Mouse (Mus musculus) hindbrain, embryonic 16.5 days (tissue): ENCODE data around the gene Zfp653. TPM values are rescaled to one million over a fixed set of nuclear protein-coding genes. Genes with fewer than 3 reads are reported as not detected.

Experiments
- ATAC-seq: fragments of 200-750 bp; cut with Nextera tagmentation; 2 replicates; pipeline ENCODE4 v1.8.0; 2017; ENCODE audit warnings: moderate TSS enrichment, moderate library complexity
- H3K27ac ChIP-seq: fragments of 300-500 bp; sonication (generic); 2 replicates; pipeline ENCODE4 v1.5.1; 2014; ENCODE audit warnings: low read depth, mild to moderate bottlenecking, control low read depth, low read length, moderate library complexity
- H3K27me3 ChIP-seq: fragments of 300-500 bp; sonication (generic); replicated peaks from 2 replicates; pipeline ENCODE4 v1.6.1; 2014; ENCODE audit warnings: low read length; ENCODE audit not compliant: control insufficient read depth, insufficient read depth
- H3K36me3 ChIP-seq: fragments of 300-500 bp; sonication (generic); 2 replicates; pipeline ENCODE4 v1.6.1; 2014; ENCODE audit warnings: mild to moderate bottlenecking, low read length, moderate library complexity, mixed read lengths; ENCODE audit not compliant: control insufficient read depth, insufficient read depth
- H3K4me1 ChIP-seq: fragments of 300-500 bp; sonication (generic); 2 replicates; pipeline ENCODE4 v1.6.1; 2014; ENCODE audit warnings: low read depth, low read length; ENCODE audit not compliant: control insufficient read depth, insufficient read depth
- H3K4me2 ChIP-seq: fragments of 300-500 bp; sonication (generic); 2 replicates; pipeline ENCODE4 v1.6.1; 2014; ENCODE audit warnings: mild to moderate bottlenecking, low read length, control low read depth, moderate library complexity
- H3K4me3 ChIP-seq: fragments of 300-500 bp; sonication (generic); 2 replicates; pipeline ENCODE4 v1.5.1; 2014; ENCODE audit warnings: mild to moderate bottlenecking, low read length, control low read depth, moderate library complexity
- H3K9ac ChIP-seq: fragments of 300-500 bp; sonication (generic); 2 replicates; pipeline ENCODE4 v1.6.1; 2014; ENCODE audit warnings: low read depth, mild to moderate bottlenecking, control low read depth, low read length, moderate library complexity
- H3K9me3 ChIP-seq: fragments of 300-500 bp; sonication (generic); 2 replicates; pipeline ENCODE4 v1.6.1; 2014; ENCODE audit warnings: mild to moderate bottlenecking, low read length, moderate library complexity; ENCODE audit not compliant: control insufficient read depth
- WGBS: fragments of 180-500 bp; shearing (Covaris S2); extraction: QIAGEN DNeasy Blood & Tissue Kit; methylation state at CpG from one replicate; pipeline ENCODE4 v1.1.7; 2014; 5-methylcytosine and 5-hydroxymethylcytosine counted together
- microRNA-seq: library from miRNA; unstranded; fragments of <30 nt; microRNA quantifications from one replicate; pipeline ENCODE4, GENCODE M21; 2017
- polyA plus RNA-seq: library from polyadenylated mRNA; unstranded; fragments of >200 nt; fragmentation: Nextera tagmentation; extraction: Ambion mirVana; gene quantifications from 2 replicates; pipeline ENCODE4 v1.2.1, GENCODE M21; 2015

The Zfp653 gene
- polyA plus RNA-seq, 1 experiment from 2014 or later, result 16.6 TPM

DNA sequence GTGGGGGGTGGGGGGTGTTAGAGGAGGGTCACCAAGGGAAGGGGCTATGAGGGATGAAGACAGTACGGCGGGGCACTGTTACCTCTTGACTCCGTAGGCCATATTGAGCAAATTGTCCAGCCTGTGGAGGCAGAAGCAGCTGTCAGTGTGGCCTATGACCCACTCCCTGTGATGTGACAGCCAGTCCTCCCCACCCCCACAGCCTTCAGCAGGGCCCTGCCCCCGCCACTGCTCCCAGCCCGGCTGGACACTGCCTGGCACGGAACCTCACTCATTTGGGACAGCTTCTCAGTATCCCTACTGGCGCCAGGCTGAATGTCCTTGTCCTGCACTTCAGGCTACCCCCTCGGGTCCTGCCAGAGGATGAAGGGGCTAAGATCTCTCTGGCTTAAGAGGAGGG, 46.6 kb downstream of the Zfp653 start:
- H3K27ac ChIP-seq, result no peak overlapping the region
- no peaks in the 10 kb centered on the region for H3K4me1 ChIP-seq
- H3K36me3 ChIP-seq, result peaks cover 26% of the 10 kb centered on the region
- no peak overlapping the region for H3K4me3 ChIP-seq
- H3K4me2 ChIP-seq, result no peak overlapping the region
- H3K9me3 ChIP-seq, result no peaks in the 10 kb centered on the region
- no peaks in the 10 kb centered on the region for H3K27me3 ChIP-seq
- H3K9ac ChIP-seq, result no peak overlapping the region
- 46% methylated on average over 8 of the region's 8 CpGs for WGBS
- ATAC-seq, result no peak

DNA sequence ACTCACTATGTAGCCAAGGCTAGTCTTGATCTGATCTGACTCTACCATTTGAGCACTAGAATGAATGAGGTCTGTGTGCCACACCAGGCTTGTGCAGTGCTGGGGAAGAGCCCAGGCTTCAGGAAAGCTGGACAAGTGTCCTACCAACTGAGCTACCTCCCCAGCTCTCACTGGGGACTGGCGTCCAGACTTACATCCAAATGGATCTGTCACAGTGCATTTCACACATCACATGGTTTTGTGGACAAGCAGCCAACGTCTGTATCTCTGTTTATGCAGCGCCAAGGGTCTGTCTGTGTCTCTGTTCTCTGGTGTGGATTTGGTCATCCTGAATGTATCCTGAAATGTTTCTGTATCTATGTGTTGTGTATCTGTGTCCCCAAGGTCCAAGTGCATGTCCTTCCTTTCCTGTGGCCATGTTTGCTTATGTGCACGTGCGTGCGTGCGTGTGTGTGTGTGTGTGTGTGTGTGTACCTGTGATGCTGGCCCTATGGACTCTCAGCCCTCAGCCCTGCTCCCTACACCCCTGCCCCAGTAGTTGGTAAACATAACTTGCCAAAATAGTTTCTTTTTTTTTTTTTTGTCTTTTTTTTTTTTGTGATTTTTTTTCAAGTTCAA, 53.9 kb downstream of the Zfp653 start:
- Histone ChIP-seq H3K9ac (no peak overlapping the region), H3K4me1 (no peaks in the 10 kb centered on the region), H3K27me3 (no peaks in the 10 kb centered on the region), H3K27ac (no peak overlapping the region), H3K9me3 (no peaks in the 10 kb centered on the region), H3K4me2 (no peak overlapping the region), H3K36me3 (peaks cover 38% of the 10 kb centered on the region), H3K4me3 (no peak overlapping the region)
- WGBS, result 66% methylated on average over 7 of the region's 7 CpGs
- ATAC-seq, result 0 out of 2 replicates have a peak, but pooled peaks have one; percentile 4

DNA sequence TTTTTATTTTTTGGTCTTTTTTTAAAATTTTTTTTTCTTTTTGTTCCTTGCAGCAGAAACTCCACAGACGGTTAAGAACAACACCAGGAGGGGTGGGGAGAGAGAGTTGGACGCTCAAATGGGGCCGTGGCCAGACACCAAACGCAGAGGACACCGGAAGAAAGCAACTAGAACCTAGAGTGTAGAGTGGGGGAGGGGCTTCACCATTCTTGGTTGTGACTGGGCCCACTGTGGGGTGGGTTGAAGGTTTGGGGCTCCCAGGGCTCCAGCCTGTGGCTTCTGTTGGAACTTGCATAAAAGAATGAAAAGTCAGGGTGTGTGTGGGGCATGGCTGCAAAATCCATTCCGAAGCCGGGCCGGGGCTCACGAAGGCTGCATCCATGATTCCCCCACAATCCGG, 54.9 kb downstream of the Zfp653 start:
- 63% methylated on average over 10 of the region's 10 CpGs for WGBS
- H3K27ac ChIP-seq, result no peak overlapping the region

DNA sequence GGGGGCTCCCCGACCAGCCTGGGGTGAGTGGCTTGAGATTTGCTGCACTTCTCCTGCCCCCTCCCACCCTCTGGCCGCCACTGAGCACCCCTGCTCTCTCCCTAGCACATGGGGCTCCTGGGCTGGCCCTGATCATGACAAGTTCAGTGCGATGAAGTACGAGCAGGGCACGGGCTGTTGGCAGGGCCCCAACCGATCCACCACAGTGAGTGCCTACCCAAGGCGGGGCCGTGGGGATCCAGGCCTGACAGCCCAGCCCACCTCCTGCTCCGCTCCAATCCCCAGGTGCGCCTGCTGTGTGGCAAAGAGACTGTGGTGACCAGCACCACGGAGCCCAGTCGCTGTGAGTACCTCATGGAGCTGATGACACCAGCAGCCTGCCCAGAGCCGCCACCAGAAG, 58.4 kb downstream of the Zfp653 start:
- H3K4me3 ChIP-seq, result no peak overlapping the region
- peaks cover 63% of the 10 kb centered on the region for H3K36me3 ChIP-seq
- no peaks in the 10 kb centered on the region for H3K4me1 ChIP-seq
- H3K9ac ChIP-seq, result no peak overlapping the region
- WGBS, result 91% methylated on average over 13 of the region's 13 CpGs
- no peaks in the 10 kb centered on the region for H3K27me3 ChIP-seq
- no peak overlapping the region for H3K27ac ChIP-seq
- ATAC-seq, result peak; percentile 27; the same call in 1 of the 2 replicates
- no peaks in the 10 kb centered on the region for H3K9me3 ChIP-seq
- H3K4me2 ChIP-seq, result no peak overlapping the region

More for the DNA sequence above, 54.9 kb downstream of the Zfp653 start:
- peaks cover 49% of the 10 kb centered on the region for H3K36me3 ChIP-seq
- no peak overlapping the region for H3K9ac ChIP-seq
- no peak for ATAC-seq
- no peaks in the 10 kb centered on the region for H3K4me1 ChIP-seq
- H3K4me2 ChIP-seq, result no peak overlapping the region
- H3K9me3 ChIP-seq, result no peaks in the 10 kb centered on the region
- H3K27me3 ChIP-seq, result no peaks in the 10 kb centered on the region
- H3K4me3 ChIP-seq, result no peak overlapping the region

DNA sequence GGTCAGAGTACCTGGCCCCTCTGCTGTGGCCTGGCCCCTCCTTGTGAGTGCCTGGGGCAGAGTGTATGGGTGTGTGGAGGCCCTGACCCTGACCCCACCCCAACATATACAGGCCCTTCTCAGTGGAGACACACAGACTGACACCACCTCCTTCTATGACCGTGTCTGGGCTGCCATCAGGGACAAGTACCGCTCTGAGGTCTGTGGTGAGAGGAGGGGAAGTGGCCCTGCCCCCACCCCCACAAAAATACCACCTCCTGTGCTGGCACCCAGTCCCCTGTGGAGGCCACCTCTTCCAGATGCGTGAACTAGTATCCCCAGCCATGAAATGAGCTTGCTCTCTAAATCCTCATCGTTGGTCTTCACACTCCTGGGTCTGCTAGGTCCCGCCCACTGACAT, 60.1 kb downstream of the Zfp653 start:
- Histone ChIP-seq H3K27me3 (no peaks in the 10 kb centered on the region), H3K4me1 (no peaks in the 10 kb centered on the region), H3K36me3 (peaks cover 67% of the 10 kb centered on the region), H3K4me2 (no peak overlapping the region), H3K4me3 (no peak overlapping the region), H3K9me3 (no peaks in the 10 kb centered on the region), H3K27ac (no peak overlapping the region), H3K9ac (no peak overlapping the region)
- ATAC-seq, result peak; percentile 21; the same call in 1 of the 2 replicates
- 91% methylated on average over 5 of the region's 5 CpGs for WGBS

Small RNA genes lying within 50 kb of the gene (microRNA-seq; reads per million reads assigned to microRNA genes)
- gene Mir7084, result not detected

Other genes starting within 250 kb of the Zfp653 start
- 0.25 and 0.66 TPM in 2 replicates for gene Angptl8, start 235.9 kb downstream of the Zfp653 start, polyA plus RNA-seq
- 16.0 and 17.3 TPM in 2 replicates for gene Dock6, start 218.7 kb downstream of the Zfp653 start, polyA plus RNA-seq
- 23.6 and 24.3 TPM in 2 replicates for gene Rab3d, start 153.2 kb downstream of the Zfp653 start, polyA plus RNA-seq
- gene Ccdc159, start 143.9 kb downstream of the Zfp653 start, polyA plus RNA-seq, result 9.7 and 9.8 TPM in 2 replicates
- gene Tmem205, start 143.8 kb downstream of the Zfp653 start, polyA plus RNA-seq, result 56.5 and 61.0 TPM in 2 replicates
- 106 and 115 TPM in 2 replicates for gene Plppr2, start 134.3 kb downstream of the Zfp653 start, polyA plus RNA-seq
- gene Swsap1, start 115.6 kb downstream of the Zfp653 start, polyA plus RNA-seq, result 8.1 and 8.7 TPM in 2 replicates
- 1.2 and 1.4 TPM in 2 replicates for gene Epor, start 107.9 kb downstream of the Zfp653 start, polyA plus RNA-seq
- 2.0 and 2.1 TPM in 2 replicates for gene Rgl3, start 81.9 kb downstream of the Zfp653 start, polyA plus RNA-seq
- 5.9 and 6.4 TPM in 2 replicates for gene Ccdc151, start 68.7 kb downstream of the Zfp653 start, polyA plus RNA-seq
- 93.7 and 97.3 TPM in 2 replicates for gene Prkcsh, start 68.6 kb downstream of the Zfp653 start, polyA plus RNA-seq
- 77.8 and 80.4 TPM in 2 replicates for gene Elavl3, start 19.4 kb downstream of the Zfp653 start, polyA plus RNA-seq
- gene Gm49318, start 117 bp downstream of the Zfp653 start, polyA plus RNA-seq, result not detected in 2 replicates
- gene Ecsit, start 14.1 kb upstream of the Zfp653 start, polyA plus RNA-seq, result 60.9 and 62.3 TPM in 2 replicates
- gene Cnn1, start 27.8 kb upstream of the Zfp653 start, polyA plus RNA-seq, result 0.93 and 1.4 TPM in 2 replicates
- 192 TPM in 2 replicates for gene Elof1, start 45.8 kb upstream of the Zfp653 start, polyA plus RNA-seq
- gene Acp5, start 64.3 kb upstream of the Zfp653 start, polyA plus RNA-seq, result 0.49 and 1.5 TPM in 2 replicates
- 89.8 and 97.6 TPM in 2 replicates for gene Pigyl, start 85.5 kb upstream of the Zfp653 start, polyA plus RNA-seq
- 0.79 and 1.1 TPM in 2 replicates for gene Zfp872, start 116.7 kb upstream of the Zfp653 start, polyA plus RNA-seq
- gene Zfp809, start 154.3 kb upstream of the Zfp653 start, polyA plus RNA-seq, result 9.3 and 10.2 TPM in 2 replicates
- 7.1 and 7.4 TPM in 2 replicates for gene Zfp599, start 188.5 kb upstream of the Zfp653 start, polyA plus RNA-seq
- gene Zfp810, start 236.3 kb upstream of the Zfp653 start, polyA plus RNA-seq, result 23.0 and 25.0 TPM in 2 replicates